Mouse (Mus musculus): ENCODE results near the gene Map3k5.

- TF ChIP-seq POLR2A (IDR thresholded peaks at IDR 0.05; ENCODE audit: control insufficient read depth, low read depth, low read length) (no peak), CTCF (IDR thresholded peaks at IDR 0.05; ENCODE audit: control insufficient read depth, insufficient read depth, insufficient replicate concordance, low read depth, low read length) (no peak)
Measured at GRCm38 (mm10) chr10:19991866-19992252, 57.6 kb downstream of the Map3k5 start.

All from testis, adult 2 months (tissue).